Mouse (Mus musculus): ENCODE data around the gene Gripap1. TPM values are rescaled to one million over a fixed set of nuclear protein-coding genes. Genes with fewer than 3 reads are reported as not detected.
"Not testable (repeated sequence)": the region's sequence is repeated elsewhere in the genome, so short reads cannot be mapped to it uniquely, and the experiment has no call there.

The Gripap1 gene
- 51.7 and 52.0 TPM in 2 replicates for polyA plus RNA-seq (2014; fragmentation: Nextera tagmentation; extraction: Ambion mirVana)

- no peak within 1 kb of the TSS for H3K27ac ChIP-seq (ENCODE audit: low read depth, low read length)
- H3K27me3 ChIP-seq (ENCODE audit: control insufficient read depth, insufficient read depth, low read length), result no peaks in the 10 kb centered on the region
- no peaks in the 10 kb centered on the region for H3K9me3 ChIP-seq (ENCODE audit: control insufficient read depth, low read length)
- peak; percentile 93 for ATAC-seq (ENCODE audit: low FRiP score)
- WGBS, result 14% methylated on average over 24 of the region's 24 CpGs
- DNase-seq (ENCODE audit: low spot score, missing footprints), result peak; percentile 95
- H3K4me2 ChIP-seq, result peak within 1 kb of the TSS; percentile 59
- H3K9ac ChIP-seq (ENCODE audit: low read length), result peak within 1 kb of the TSS; percentile 68
- H3K4me3 ChIP-seq (ENCODE audit: low read depth, low read length), result peak within 1 kb of the TSS; percentile 49
- H3K36me3 ChIP-seq (ENCODE audit: control insufficient read depth, insufficient read depth, low read length), result no peaks in the 10 kb centered on the region
- peaks cover 3% of the 10 kb centered on the region; the same call in 1 of the 2 replicates for H3K4me1 ChIP-seq (ENCODE audit: control insufficient read depth, insufficient read depth, low read length)
Observed at GRCm38 (mm10) chrX:7789542-7790136, at the start of gene Gripap1. Gripap1 (plus strand) TSS chrX:7789765.

- no peak overlapping the region for H3K27ac ChIP-seq (ENCODE audit: low read depth, low read length)
- H3K9ac ChIP-seq (ENCODE audit: low read length), result no peak overlapping the region
- 70% methylated on average over 10 of the region's 10 CpGs for WGBS
- no peak for DNase-seq (ENCODE audit: low spot score, missing footprints)
- no peak for ATAC-seq (ENCODE audit: low FRiP score)
- H3K4me1 ChIP-seq (ENCODE audit: control insufficient read depth, insufficient read depth, low read length), result no peaks in the 10 kb centered on the region
- H3K4me2 ChIP-seq, result no peak overlapping the region
- no peaks in the 10 kb centered on the region for H3K36me3 ChIP-seq (ENCODE audit: control insufficient read depth, insufficient read depth, low read length)
- no peak overlapping the region for H3K4me3 ChIP-seq (ENCODE audit: low read depth, low read length)
- H3K27me3 ChIP-seq (ENCODE audit: control insufficient read depth, insufficient read depth, low read length), result no peaks in the 10 kb centered on the region
- H3K9me3 ChIP-seq (ENCODE audit: control insufficient read depth, low read length), result no peaks in the 10 kb centered on the region
Observed at GRCm38 (mm10) chrX:7740082-7740819, 49.3 kb upstream of the Gripap1 start.

GRCm38 (mm10) chrX:7741103-7741502 is 48.5 kb upstream of the Gripap1 start:
- 86% methylated on average over 5 of the region's 5 CpGs for WGBS
- H3K9ac ChIP-seq (ENCODE audit: low read length), result no peak overlapping the region
- ATAC-seq (ENCODE audit: low FRiP score), result no peak

GRCm38 (mm10) chrX:7743470-7743869 is 46.1 kb upstream of the Gripap1 start:
- DNase-seq (ENCODE audit: low spot score, missing footprints) (peak; percentile 83), ATAC-seq (ENCODE audit: low FRiP score) (no peak)
- Histone ChIP-seq H3K9ac (ENCODE audit: low read length) (no peak overlapping the region), H3K9me3 (ENCODE audit: control insufficient read depth, low read length) (no peaks in the 10 kb centered on the region), H3K27me3 (ENCODE audit: control insufficient read depth, insufficient read depth, low read length) (no peaks in the 10 kb centered on the region), H3K4me2 (no peak overlapping the region), H3K4me3 (ENCODE audit: low read depth, low read length) (no peak overlapping the region), H3K27ac (ENCODE audit: low read depth, low read length) (no peak overlapping the region), H3K36me3 (ENCODE audit: control insufficient read depth, insufficient read depth, low read length) (no peaks in the 10 kb centered on the region), H3K4me1 (ENCODE audit: control insufficient read depth, insufficient read depth, low read length) (no peaks in the 10 kb centered on the region)
- 57% methylated on average over 5 of the region's 5 CpGs for WGBS

More at GRCm38 (mm10) chrX:7741103-7741502, 48.5 kb upstream of the Gripap1 start:
- H3K9me3 ChIP-seq (ENCODE audit: control insufficient read depth, low read length), result no peaks in the 10 kb centered on the region
- no peak for DNase-seq (ENCODE audit: low spot score, missing footprints)
- H3K36me3 ChIP-seq (ENCODE audit: control insufficient read depth, insufficient read depth, low read length), result no peaks in the 10 kb centered on the region
- H3K27ac ChIP-seq (ENCODE audit: low read depth, low read length), result no peak overlapping the region
- no peaks in the 10 kb centered on the region for H3K4me1 ChIP-seq (ENCODE audit: control insufficient read depth, insufficient read depth, low read length)
- H3K4me2 ChIP-seq, result no peak overlapping the region
- H3K4me3 ChIP-seq (ENCODE audit: low read depth, low read length), result no peak overlapping the region
- H3K27me3 ChIP-seq (ENCODE audit: control insufficient read depth, insufficient read depth, low read length), result no peaks in the 10 kb centered on the region

GRCm38 (mm10) chrX:7744940-7745339 is 44.6 kb upstream of the Gripap1 start:
- H3K27ac ChIP-seq (ENCODE audit: low read depth, low read length), result no peak overlapping the region
- no peak for ATAC-seq (ENCODE audit: low FRiP score)
- no peaks in the 10 kb centered on the region for H3K4me1 ChIP-seq (ENCODE audit: control insufficient read depth, insufficient read depth, low read length)
- H3K4me3 ChIP-seq (ENCODE audit: low read depth, low read length), result no peak overlapping the region
- H3K4me2 ChIP-seq, result no peak overlapping the region
- no peaks in the 10 kb centered on the region for H3K27me3 ChIP-seq (ENCODE audit: control insufficient read depth, insufficient read depth, low read length)
- H3K9ac ChIP-seq (ENCODE audit: low read length), result no peak overlapping the region
- DNase-seq (ENCODE audit: low spot score, missing footprints), result no peak
- H3K9me3 ChIP-seq (ENCODE audit: control insufficient read depth, low read length), result no peaks in the 10 kb centered on the region; the same call in 1 of the 2 replicates
- H3K36me3 ChIP-seq (ENCODE audit: control insufficient read depth, insufficient read depth, low read length), result no peaks in the 10 kb centered on the region
- WGBS, result 55% methylated on average over 1 of the region's 1 CpGs

DNA sequence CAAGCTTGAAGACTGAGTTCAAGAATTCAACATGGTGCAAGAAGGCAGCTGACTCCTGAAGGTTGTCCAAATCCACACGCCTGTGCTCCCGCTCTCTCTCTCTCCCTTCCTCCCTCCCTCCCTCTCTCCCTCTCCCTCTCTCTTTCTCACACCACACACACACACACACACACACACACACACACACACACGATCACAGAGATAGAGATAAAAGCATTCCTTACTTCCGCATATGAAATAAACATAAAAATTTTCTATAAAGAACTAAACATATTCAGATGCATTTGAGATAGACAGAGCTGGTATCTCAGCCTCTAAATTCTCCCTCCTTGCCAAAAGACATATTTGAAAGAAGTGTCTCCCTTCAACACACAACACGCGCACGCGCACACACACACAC is 44.1 kb upstream of the Gripap1 start:
- WGBS, result 90% methylated on average over 8 of the region's 8 CpGs
- H3K36me3 ChIP-seq (ENCODE audit: control insufficient read depth, insufficient read depth, low read length), result no peaks in the 10 kb centered on the region
- no peak overlapping the region for H3K27ac ChIP-seq (ENCODE audit: low read depth, low read length)
- H3K4me2 ChIP-seq, result no peak overlapping the region
- no peak overlapping the region for H3K4me3 ChIP-seq (ENCODE audit: low read depth, low read length)
- H3K4me1 ChIP-seq (ENCODE audit: control insufficient read depth, insufficient read depth, low read length), result no peaks in the 10 kb centered on the region
- H3K9me3 ChIP-seq (ENCODE audit: control insufficient read depth, low read length), result no peaks in the 10 kb centered on the region; the same call in 1 of the 2 replicates
- ATAC-seq (ENCODE audit: low FRiP score) (no peak), DNase-seq (ENCODE audit: low spot score, missing footprints) (no peak)
- no peak overlapping the region for H3K9ac ChIP-seq (ENCODE audit: low read length)
- no peaks in the 10 kb centered on the region for H3K27me3 ChIP-seq (ENCODE audit: control insufficient read depth, insufficient read depth, low read length)

DNA sequence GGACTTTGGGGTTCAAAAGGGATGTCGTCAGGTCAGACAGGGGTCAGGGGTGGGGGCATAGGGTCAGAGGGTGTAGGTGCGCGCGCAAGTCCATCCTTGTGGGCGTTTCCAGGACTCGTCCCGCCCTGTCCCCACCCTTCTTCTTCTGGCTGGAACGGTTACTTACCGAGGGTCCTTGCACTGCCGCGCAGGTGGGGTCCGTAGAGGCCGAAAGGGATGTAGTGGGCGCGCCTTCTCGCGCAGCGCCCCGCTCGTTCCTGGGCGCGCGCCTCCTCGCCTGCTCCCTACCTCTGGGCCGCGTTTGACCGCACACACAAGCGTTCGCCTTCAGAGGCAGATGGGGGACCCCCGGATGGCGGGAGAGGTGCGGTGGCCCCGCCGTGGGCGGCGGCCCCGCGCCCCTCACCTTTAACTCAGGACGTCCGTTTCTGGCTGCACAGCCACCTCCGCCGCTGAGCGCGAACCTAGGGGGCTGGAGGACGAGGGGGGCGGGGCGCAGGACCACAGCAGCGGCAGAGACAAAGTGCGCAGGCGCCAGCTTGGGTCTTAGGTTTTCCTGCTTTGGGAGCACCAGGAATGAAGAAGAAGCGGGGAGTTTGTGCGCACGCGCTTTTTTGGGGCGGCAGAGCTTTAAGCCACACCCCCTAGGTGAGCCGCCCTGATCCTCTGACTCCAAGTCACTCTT is 39.0 kb upstream of the Gripap1 start, which contains the start of gene Ccdc120:
Gene Ccdc120, minus strand, starts transcription at position 474 of the 685 bp plus-strand sequence.
- DNase-seq (ENCODE audit: low spot score, missing footprints) (peak; percentile 96), ATAC-seq (ENCODE audit: low FRiP score) (peak; percentile 83)
- no peaks in the 10 kb centered on the region for H3K36me3 ChIP-seq (ENCODE audit: control insufficient read depth, insufficient read depth, low read length)
- H3K27me3 ChIP-seq (ENCODE audit: control insufficient read depth, insufficient read depth, low read length), result no peaks in the 10 kb centered on the region
- 17% methylated on average over 41 of the region's 56 CpGs for WGBS
- peak within 1 kb of the TSS; percentile 41 for H3K4me2 ChIP-seq
- H3K9me3 ChIP-seq (ENCODE audit: control insufficient read depth, low read length), result no peaks in the 10 kb centered on the region; the same call in 1 of the 2 replicates
- H3K27ac ChIP-seq (ENCODE audit: low read depth, low read length), result no peak within 1 kb of the TSS
- H3K4me3 ChIP-seq (ENCODE audit: low read depth, low read length), result peak within 1 kb of the TSS; percentile 65
- peak within 1 kb of the TSS; percentile 73 for H3K9ac ChIP-seq (ENCODE audit: low read length)
- no peaks in the 10 kb centered on the region for H3K4me1 ChIP-seq (ENCODE audit: control insufficient read depth, insufficient read depth, low read length)

DNA sequence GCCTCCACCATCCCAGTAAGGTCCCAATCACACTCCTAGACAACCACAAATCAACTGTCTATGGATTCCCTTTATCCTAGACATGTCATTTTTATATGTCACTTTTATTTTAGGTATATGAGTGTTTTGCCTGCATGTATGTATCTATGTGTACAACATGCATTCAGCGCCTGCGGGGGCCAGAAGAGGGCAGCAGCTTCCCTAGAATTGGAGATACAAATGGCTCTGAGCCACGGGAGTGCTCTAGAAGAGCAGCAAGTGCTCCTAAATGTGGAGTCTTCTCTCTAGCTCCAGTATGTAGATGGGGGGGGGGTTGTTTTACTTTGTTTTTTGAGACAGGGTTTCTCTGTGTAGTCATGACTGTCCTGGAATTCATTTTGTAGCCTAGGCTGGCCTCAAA is 35.9 kb upstream of the Gripap1 start:
- not testable (repeated sequence) for ATAC-seq (ENCODE audit: low FRiP score)

More for the DNA sequence above, 35.9 kb upstream of the Gripap1 start:
- H3K27me3 ChIP-seq (ENCODE audit: control insufficient read depth, insufficient read depth, low read length); H3K27ac ChIP-seq (ENCODE audit: low read depth, low read length); DNase-seq (ENCODE audit: low spot score, missing footprints); H3K4me2 ChIP-seq; H3K4me3 ChIP-seq (ENCODE audit: low read depth, low read length); H3K4me1 ChIP-seq (ENCODE audit: control insufficient read depth, insufficient read depth, low read length); H3K9ac ChIP-seq (ENCODE audit: low read length); H3K36me3 ChIP-seq (ENCODE audit: control insufficient read depth, insufficient read depth, low read length); H3K9me3 ChIP-seq (ENCODE audit: control insufficient read depth, low read length): not testable (repeated sequence)
- WGBS, result 16% methylated on average over 3 of the region's 3 CpGs
